Mouse (Mus musculus) mouse trophoblast stem cell (cell line): ENCODE results near the gene Pex26.

Source experiments
- in situ Hi-C, 2 experiments: fragments of 300-500 bp; cut with MseI, MboI; formaldehyde crosslinking; loops; 2 replicates in 1 of 2; 3 replicates in 1 of 2; pipeline ENCODE4 v1.15.1; 2025

Gene Pex26

GRCm38 (mm10) chr6:121183414-121184173, at the start of gene Pex26:
Pex26 (plus strand) TSS chr6:121183667.
- in situ Hi-C loops, result no loop called here

- in situ Hi-C loops, result loop anchor here in 1 of 2 experiments (5.0 kb wide), 1 partner anchor 43 kb away; no protein-coding TSS in a partner anchor
These were observed 49.2 kb upstream of the Pex26 start for GRCm38 (mm10) chr6:121134249-121134648.

GRCm38 (mm10) chr6:121134884-121135283, 48.6 kb upstream of the Pex26 start:
- in situ Hi-C loops, result loop anchor here (5.0 kb wide), 2 partner anchors 37 to 42 kb away; no protein-coding TSS in a partner anchor

GRCm38 (mm10) chr6:121137222-121137621, 46.2 kb upstream of the Pex26 start:
- in situ Hi-C loops, result loop anchor here in 1 of 2 experiments (5.0 kb wide), 1 partner anchor 35 kb away; no protein-coding TSS in a partner anchor

GRCm38 (mm10) chr6:121138338-121139040, 45.0 kb upstream of the Pex26 start:
- in situ Hi-C loops, result loop anchor here in 1 of 2 experiments (5.0 kb wide), 1 partner anchor 34 kb away; no protein-coding TSS in a partner anchor

- in situ Hi-C loops, result loop anchor here in 1 of 2 experiments (5.0 kb wide), 1 partner anchor 33 kb away; no protein-coding TSS in a partner anchor
These were observed 44.2 kb upstream of the Pex26 start for GRCm38 (mm10) chr6:121139271-121139670.

- in situ Hi-C loops, result no loop called here
These were observed 41.2 kb upstream of the Pex26 start for GRCm38 (mm10) chr6:121142298-121142697.

GRCm38 (mm10) chr6:121143439-121143838, 40.0 kb upstream of the Pex26 start:
- in situ Hi-C loops, result no loop called here

GRCm38 (mm10) chr6:121144066-121144465, 39.4 kb upstream of the Pex26 start:
- in situ Hi-C loops, result no loop called here

- in situ Hi-C loops, result no loop called here
These were observed 38.4 kb upstream of the Pex26 start for GRCm38 (mm10) chr6:121145010-121145604.

GRCm38 (mm10) chr6:121145906-121146305, 37.6 kb upstream of the Pex26 start:
- in situ Hi-C loops, result no loop called here

GRCm38 (mm10) chr6:121146798-121147197, 36.7 kb upstream of the Pex26 start:
- in situ Hi-C loops, result no loop called here

- in situ Hi-C loops, result no loop called here
These were observed 35.1 kb upstream of the Pex26 start for GRCm38 (mm10) chr6:121148360-121148759.

- in situ Hi-C loops, result no loop called here
These were observed 34.0 kb upstream of the Pex26 start for GRCm38 (mm10) chr6:121149420-121149819.

- in situ Hi-C loops, result no loop called here
These were observed 33.3 kb upstream of the Pex26 start for GRCm38 (mm10) chr6:121150126-121150525.

GRCm38 (mm10) chr6:121151732-121152131, 31.7 kb upstream of the Pex26 start:
- in situ Hi-C loops, result no loop called here

- in situ Hi-C loops, result no loop called here
These were observed 30.3 kb upstream of the Pex26 start for GRCm38 (mm10) chr6:121153177-121153576.

GRCm38 (mm10) chr6:121154451-121155300, 28.8 kb upstream of the Pex26 start:
- in situ Hi-C loops, result no loop called here

GRCm38 (mm10) chr6:121156030-121156429, 27.4 kb upstream of the Pex26 start:
- in situ Hi-C loops, result no loop called here

GRCm38 (mm10) chr6:121159616-121160015, 23.9 kb upstream of the Pex26 start:
- in situ Hi-C loops, result no loop called here

- in situ Hi-C loops, result no loop called here
These were observed 23.3 kb upstream of the Pex26 start for GRCm38 (mm10) chr6:121160126-121160525.
